14 mouse cellular contexts compared by ENCODE assay signal in the genomic region with DNA sequence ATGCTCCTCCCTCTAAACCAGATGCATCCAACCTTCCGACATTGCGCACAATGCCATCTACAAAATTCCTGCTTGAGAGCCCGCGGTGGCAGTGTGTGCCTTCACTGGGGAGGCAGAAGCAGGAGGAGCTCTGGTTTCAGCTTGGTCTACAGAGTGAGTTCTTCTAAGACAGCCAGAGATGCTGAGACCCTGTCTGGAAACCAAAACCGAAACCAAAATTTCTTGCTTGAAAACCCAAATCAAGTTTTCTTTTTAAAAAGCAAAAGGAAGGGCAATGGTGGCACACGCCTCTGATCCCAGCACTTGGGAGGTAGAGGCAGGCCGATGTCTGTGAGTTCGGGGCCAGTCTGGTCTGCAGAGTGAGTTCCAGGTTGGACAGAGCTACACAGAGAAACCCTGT. TPM values are rescaled to one million over a fixed set of nuclear protein-coding genes. Genes with fewer than 3 reads are reported as not detected.
A peak's percentile ranks its signal among the peaks of the same experiment; 100 is the strongest.
DNase-seq lines count a peak whose midpoint lies in the region; ATAC-seq and TF ChIP-seq lines count a peak whose summit lies in the region.
"Had no signal": no experiment of that assay in that cellular context is flagged by ENCODE, and none has a peak within 500 bp of the region (broad histone marks: within the 10 kb centered on the region; RNA-seq: fewer than 3 reads in every experiment).

No protein-coding gene starts in this region.

- TF ChIP-seq CTCF in G1E (IDR thresholded peaks at IDR 0.05; ENCODE audit: low read depth, low read length) = no peak

- no peak for ATAC-seq in G1E (ENCODE audit: extremely low read depth, insufficient number of reproducible peaks, low FRiP score, poor library complexity, severe bottlenecking)
- no peak for ATAC-seq in liver, embryonic 15.5 days (ENCODE audit: insufficient read depth)
- ATAC-seq: forebrain, embryonic 14.5 days; lung, postnatal 0 days had no signal

- H3K4me3 ChIP-seq in heart, embryonic 10.5 days = no peak overlapping the region
- H3K4me3 ChIP-seq in G1E (ENCODE audit: low read depth, low read length) = peak overlapping the region; percentile 75
- H3K4me3 ChIP-seq in liver, embryonic 15.5 days (replicated peaks) = peak overlapping the region; percentile 61
- H3K4me3 ChIP-seq: limb, embryonic 13.5 days had no signal

- peak overlapping the region; percentile 71 for H3K9ac ChIP-seq in liver, embryonic 15.5 days
- H3K9ac ChIP-seq: limb, embryonic 13.5 days had no signal

- no peak for DNase-seq in heart, embryonic 10.5 days (ENCODE audit: low spot score)
- no peak for DNase-seq in heart, postnatal 25 days (ENCODE audit: low spot score)
- peak; percentile 53 for DNase-seq in 416B (ENCODE audit: low read depth)
- DNase-seq in G1E (ENCODE audit: low spot score) = no peak
- DNase-seq in adrenal gland, postnatal 10 days = no peak
- DNase-seq in urinary bladder, adult 2 months (ENCODE audit: low spot score) = no peak
- DNase-seq: midbrain, embryonic 14.5 days; spleen, adult 18-20 months; thymus, postnatal 25 days had no signal

- H3K36me3 ChIP-seq in heart, embryonic 10.5 days = 0 out of 2 replicates have a peak, but pooled peaks cover 9% of the 10 kb centered on the region
- peaks cover 54% of the 10 kb centered on the region for H3K36me3 ChIP-seq in G1E (replicated peaks)
- H3K36me3 ChIP-seq in liver, embryonic 15.5 days (replicated peaks) = peaks cover 38% of the 10 kb centered on the region
- H3K36me3 ChIP-seq: limb, embryonic 13.5 days had no signal

- peak overlapping the region; percentile 84 for H3K4me2 ChIP-seq in liver, embryonic 15.5 days
- H3K4me2 ChIP-seq: limb, embryonic 13.5 days had no signal

- H3K27ac ChIP-seq in heart, embryonic 10.5 days = peak overlapping the region; percentile 17; the same call in 1 of the 2 replicates
- peak overlapping the region; percentile 94 for H3K27ac ChIP-seq in liver, embryonic 15.5 days (replicated peaks)
- H3K27ac ChIP-seq: kidney, postnatal 0 days; limb, embryonic 13.5 days had no signal

- peaks cover 55% of the 10 kb centered on the region for H3K4me1 ChIP-seq in heart, embryonic 10.5 days
- peaks cover 56% of the 10 kb centered on the region for H3K4me1 ChIP-seq in G1E (ENCODE audit: insufficient read depth, low read depth, low read length)
- H3K4me1 ChIP-seq in liver, embryonic 15.5 days (replicated peaks) = peaks cover 88% of the 10 kb centered on the region

- no peaks in the 10 kb centered on the region for H3K27me3 ChIP-seq in heart, embryonic 10.5 days (ENCODE audit: insufficient read depth, poor library complexity, severe bottlenecking)
- no peaks in the 10 kb centered on the region for H3K27me3 ChIP-seq in G1E (ENCODE audit: insufficient read depth, low read length)
- H3K27me3 ChIP-seq in liver, embryonic 15.5 days = no peaks in the 10 kb centered on the region
- H3K27me3 ChIP-seq: limb, embryonic 13.5 days had no signal

- intact Hi-C loops in heart, postnatal 25 days (cut with DNase I) = no loop called here

- WGBS in heart, embryonic 10.5 days = 89% methylated on average over 8 of the region's 8 CpGs
- 70% methylated on average over 8 of the region's 8 CpGs for WGBS in liver, embryonic 15.5 days (ENCODE audit: insufficient replicate concordance)

- H3K9me3 ChIP-seq in heart, embryonic 10.5 days = no peaks in the 10 kb centered on the region
- 0 out of 2 replicates have a peak, but pooled peaks cover 2% of the 10 kb centered on the region for H3K9me3 ChIP-seq in G1E (replicated peaks)
- H3K9me3 ChIP-seq in liver, embryonic 15.5 days (replicated peaks) = no peaks in the 10 kb centered on the region
- H3K9me3 ChIP-seq: limb, embryonic 13.5 days had no signal

RNA-seq across cellular contexts. Expression of a gene that starts 53.7 kb away (rescaled TPM):
- polyA plus RNA-seq in heart, embryonic 10.5 days (2016; fragmentation: Nextera tagmentation; extraction: Ambion mirVana) = 157 and 286 TPM in 2 replicates
- 100 to 1,000 TPM; 123 to 142 TPM for total RNA-seq in heart, postnatal 25 days (2021)
- total RNA-seq in G1E (2014; fragmentation: Nextera tagmentation) (116 and 119 TPM in 2 replicates), G1E (2017) (205 and 245 TPM in 2 replicates)
- 444 and 447 TPM in 2 replicates for polyA plus RNA-seq in G1E (2012)
- polyA plus RNA-seq in liver, embryonic 15.5 days (2015; fragmentation: Nextera tagmentation; extraction: Ambion mirVana) = 85.1 and 99.9 TPM in 2 replicates
- 10 to 100 TPM; 27.3 to 38.4 TPM for total RNA-seq in adrenal gland, postnatal 10 days (2021)
- polyA plus RNA-seq in urinary bladder, adult 2 months (2012; rRNA removed) = 53.9 and 83.8 TPM in 2 replicates
